Mouse (Mus musculus) erythroblast, adult 5-6 weeks (primary cell): ENCODE data around the gene G6pc3. TPM values are rescaled to one million over a fixed set of nuclear protein-coding genes. Genes with fewer than 3 reads are reported as not detected.

Source experiments
- ATAC-seq: replicated peaks from 2 replicates; pipeline ENCODE4 v1.8.0; 2016; ENCODE audit warnings: moderate number of reproducible peaks, mild to moderate bottlenecking, moderate TSS enrichment, inconsistent platforms; ENCODE audit not compliant: poor library complexity, low FRiP score, severe bottlenecking
- total RNA-seq, 2 experiments: library from RNA; stranded (forward) in 1 of 2; stranded (reverse) in 1 of 2; fragments of 150-400 nt in 1 of 2; fragments of 200-764, 138-1000 nt in 1 of 2; gene quantifications; 2 replicates each; pipeline versions ENCODE4 v1.2.3 to v1.2.4; 2015 to 2017; ENCODE audit warnings: low replicate concordance in 2 of 2

Gene G6pc3
- total RNA-seq, 2 experiments from 2014 or later = 9.8 to 16.3 TPM

DNA sequence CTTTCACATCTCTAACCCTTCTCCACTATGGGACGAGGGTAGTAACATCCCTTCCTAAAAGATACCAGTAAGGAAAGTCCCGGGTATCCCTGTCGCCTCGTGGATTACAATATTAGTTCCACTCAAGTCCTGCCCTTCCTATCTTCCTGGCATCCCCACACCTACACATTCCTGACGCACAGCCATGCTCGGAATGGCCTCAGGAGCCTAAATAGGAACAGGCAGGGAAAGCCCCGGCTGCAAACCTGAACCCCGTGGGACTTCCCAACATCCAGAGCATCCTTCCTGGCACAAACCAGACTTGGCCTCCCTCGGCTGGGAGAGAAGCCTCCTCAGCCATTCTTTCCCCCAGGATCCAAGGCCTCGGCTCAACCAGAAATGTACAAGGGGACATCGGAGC, 26.1 kb downstream of the G6pc3 start:
- ATAC-seq = no peak

DNA sequence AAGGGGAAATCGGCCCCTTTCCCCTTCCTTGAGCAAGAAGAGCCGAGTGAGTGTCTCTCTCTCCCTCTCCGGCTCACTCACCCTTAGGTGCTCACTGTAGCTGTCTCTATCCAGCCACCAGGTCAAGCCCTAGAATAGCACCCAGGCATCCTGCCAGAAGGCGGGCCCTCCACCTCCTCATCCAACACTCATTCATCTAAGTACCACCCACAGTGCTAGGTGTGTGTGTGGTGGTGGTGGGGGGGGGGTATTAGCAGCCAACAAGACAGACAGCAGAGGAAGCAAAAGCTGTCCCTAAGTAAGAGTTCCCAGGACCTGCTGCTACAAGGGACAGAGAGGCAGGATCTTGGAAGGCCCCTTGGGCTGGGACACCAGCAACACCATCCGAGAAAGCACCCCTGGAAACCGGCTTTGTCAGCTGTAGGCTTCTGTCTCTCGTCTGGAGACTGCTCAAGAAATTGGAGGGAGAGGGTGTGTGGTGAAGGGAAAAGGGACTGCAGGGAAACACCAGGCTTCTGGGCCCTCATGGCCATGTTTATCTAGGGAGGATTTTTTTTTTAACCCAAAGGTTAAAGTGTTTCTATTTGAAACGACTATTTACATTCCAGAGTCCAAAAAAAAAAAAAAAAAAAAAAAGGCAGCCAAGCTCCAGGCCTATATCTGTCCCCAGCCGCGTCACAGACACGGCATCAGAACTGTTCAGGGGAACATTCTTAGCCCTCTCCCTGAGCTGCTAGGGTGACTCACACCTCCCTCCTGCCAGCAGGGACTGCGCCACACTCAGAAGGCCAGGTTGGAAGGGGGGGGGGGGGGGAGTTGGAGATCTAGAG, 26.9 kb downstream of the G6pc3 start:
- ATAC-seq = no peak

DNA sequence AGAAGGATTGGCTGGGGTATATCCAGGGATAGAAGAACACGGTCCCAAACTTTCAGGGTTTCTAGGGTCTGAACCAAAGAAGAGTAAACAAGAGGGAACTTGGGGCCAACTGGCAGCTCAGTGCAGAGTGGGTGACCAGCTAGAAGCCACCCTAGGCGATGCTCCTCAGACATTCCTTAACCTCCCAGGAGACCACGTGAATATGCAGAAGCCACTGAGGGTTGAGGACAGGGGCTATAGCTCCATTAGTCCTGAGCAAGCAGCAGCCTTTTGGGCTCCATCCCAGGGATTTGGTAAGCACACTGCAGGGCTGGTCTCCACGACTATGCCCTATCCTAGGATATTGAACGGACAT, 27.4 kb downstream of the G6pc3 start:
- no peak for ATAC-seq

DNA sequence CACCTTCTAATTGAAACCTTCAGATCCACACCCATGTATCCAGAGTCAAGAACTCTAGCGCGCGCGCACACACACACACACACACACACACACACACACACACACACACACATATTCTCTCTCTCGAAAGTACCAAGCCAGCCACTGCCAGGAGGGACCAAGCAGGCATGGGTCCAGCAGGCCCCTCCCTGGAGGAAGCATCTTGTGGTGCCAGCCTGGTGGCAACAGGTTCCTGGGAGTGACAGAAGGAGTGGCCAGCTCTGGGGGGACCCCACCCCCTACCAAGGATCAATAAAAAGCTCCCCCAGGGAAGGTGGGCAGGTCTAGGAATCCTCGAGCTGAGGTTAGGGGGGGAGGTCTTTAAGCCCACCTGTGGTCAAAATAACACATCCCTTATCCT, 28.0 kb downstream of the G6pc3 start:
- ATAC-seq = no peak

DNA sequence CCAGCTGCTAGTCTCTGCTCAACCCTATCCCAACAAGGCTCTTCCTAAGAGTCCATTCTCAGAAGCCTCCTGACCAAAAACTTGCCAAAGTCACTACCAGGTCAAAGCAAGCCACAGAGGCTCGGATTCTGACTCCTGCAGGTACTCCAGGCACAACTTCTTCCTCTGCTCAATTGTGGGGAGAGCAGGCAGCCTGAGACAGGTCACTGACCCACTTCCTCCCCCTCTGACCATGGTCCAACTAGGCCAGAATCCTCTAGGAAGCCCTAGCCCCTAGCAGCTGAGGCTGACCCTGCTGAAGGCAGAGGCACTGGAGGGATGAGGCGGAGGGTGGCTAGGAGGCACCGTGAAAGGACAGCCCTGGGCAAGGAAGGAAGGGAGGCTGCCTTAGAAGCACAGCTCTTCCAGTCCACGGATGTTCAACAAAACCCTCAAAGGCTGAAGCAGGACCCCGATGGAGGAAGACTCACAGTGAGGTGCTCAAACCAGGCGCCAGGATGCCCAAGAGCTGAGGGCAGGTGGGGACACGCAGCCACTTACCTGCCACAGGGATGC, 28.5 kb downstream of the G6pc3 start:
- ATAC-seq = no peak

DNA sequence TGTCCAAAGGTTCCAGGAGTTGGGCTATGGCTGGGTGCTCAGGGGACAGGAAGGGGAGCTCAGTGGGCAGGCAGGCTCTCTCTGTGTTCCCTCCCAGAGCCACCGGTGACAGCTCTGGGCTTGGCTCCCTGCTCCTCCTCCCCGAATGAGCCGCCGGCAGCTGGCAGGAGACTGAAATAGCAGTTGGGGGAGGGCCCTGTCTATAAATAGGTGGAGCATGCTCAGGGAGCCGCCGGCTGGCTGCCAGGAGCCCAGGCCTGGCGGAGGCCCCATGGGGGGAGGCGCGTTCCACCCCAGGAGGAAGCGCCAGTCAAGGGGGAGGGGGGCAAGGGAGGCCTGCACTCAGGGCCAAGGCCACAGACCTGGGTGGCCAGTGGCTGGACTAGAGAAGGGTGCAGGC, 29.4 kb downstream of the G6pc3 start:
- ATAC-seq = peak; percentile 15; the same call in 1 of the 2 replicates

DNA sequence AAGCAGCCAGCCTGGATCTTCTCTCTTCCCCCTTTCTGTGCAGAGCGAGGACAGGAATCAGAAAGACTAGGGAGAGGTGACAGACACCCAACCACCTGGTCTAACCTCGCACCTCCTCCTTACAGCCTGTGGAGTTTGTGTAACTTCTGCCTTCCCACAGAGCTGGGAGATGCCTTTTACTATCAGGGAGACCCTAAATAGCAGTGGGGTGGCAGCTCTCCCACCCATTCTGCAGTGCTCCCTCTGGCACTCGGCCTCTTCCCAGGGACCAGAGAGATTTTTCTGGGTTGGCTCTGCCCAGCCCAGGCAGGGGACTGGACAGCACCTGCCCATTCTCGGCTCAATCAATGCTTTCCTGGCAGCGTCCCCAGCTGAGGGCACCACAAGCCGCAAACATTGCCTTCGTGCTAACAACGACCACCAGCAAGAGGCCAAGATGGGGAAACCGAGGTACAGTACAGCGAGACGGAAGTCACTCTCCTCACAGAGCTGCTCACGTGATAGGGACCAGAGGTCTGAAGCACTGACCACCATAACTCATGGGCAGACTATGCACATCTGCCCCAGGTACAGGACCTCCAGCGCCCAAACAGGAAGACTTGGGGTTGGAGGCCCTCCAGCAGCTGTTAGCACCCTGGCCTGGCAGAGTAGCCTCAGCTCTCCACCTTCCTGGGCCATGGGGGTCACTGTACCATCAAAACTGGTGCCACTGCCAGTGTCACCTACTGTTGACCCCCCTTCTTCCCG, 30.0 kb downstream of the G6pc3 start:
- no peak for ATAC-seq

DNA sequence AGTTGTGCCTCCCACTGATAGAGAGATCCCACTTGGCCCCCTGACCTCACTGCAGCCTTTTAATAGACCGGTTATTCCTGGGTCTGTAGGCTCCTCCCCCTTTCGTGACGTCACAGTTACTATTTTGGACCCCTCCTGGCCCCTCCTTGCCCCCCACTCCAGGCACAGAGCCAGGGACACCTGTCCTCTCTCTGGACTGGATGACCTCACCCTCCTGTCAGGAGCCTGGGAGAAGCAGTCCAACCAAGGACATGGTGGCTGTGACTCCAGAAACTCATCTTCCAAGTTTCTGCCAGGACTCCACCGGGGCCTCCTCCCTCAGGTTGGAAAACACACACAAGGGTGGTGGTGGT, 30.6 kb downstream of the G6pc3 start:
- no peak for ATAC-seq

DNA sequence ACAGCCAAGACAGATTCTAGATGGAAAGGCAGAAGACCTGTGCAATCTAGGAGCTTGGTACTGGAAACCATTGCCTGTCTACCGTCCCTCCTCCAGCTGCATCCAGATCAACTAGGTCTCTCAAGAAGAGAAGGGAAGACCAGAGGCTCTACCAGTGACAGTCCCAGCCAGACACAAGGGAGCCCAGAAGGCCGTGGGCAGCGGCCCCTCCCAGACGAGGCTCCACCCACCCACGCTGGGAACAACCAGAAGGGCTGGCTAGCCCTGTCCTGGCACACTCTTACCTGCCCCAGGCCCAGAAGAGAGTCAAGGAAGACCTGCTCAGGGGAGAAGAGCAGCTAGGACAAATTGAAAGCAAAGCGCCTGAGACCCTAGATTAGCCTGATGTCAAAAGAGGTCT, 31.0 kb downstream of the G6pc3 start:
- no peak; the same call in 1 of the 2 replicates for ATAC-seq

DNA sequence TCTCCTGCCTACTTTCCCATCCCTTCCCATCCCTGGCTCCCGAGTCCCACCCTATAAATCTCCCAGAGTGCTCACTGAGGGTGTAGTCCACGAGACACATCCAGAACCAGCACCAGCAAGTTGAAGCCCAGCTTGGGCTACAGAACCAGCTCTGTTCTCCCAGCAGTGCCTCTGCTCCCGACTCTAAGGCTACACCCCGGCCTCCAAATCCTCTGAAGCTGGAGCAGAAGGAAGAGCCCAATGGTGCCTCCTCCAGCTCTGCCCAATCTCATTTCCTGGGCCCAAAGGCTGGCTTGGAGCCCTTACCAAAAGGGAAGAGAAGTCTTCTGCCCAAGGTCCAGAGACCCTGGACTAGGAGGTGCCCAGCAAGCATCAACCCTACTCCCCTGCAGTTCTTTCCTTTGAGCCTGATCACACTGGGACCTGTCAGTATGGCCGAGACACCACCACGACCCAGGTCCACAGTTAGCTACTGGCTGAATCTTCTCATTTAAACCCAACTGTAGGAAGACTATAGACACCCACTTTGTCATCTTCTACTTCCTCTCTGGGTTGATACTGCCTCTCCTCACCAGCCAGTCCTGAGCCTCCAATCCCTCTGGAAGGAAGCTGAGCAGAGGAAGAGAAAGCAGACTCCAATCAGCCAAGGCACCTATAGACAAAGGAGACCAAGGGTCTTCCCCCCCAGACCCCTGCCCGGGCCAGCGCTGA, 32.0 kb downstream of the G6pc3 start:
- ATAC-seq = no peak

DNA sequence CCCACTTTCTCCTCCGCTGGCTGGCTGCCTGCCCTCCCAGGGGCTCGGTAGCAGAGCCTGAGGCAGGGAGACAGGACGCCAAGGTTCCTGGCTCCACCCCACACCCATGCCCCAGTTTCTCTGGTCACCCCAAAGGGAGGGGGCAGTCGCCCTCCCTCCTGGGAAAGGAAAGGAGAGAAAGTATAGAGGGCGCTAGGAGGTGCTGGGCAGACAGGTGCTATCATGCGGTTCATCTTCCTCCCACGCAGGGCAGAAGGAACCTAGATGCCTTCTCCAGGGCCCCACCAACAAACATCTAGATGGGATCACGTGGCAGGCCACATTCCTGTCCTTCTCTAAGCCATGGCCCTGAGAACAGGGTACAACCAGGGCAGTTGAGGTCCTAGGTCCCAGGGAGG, 32.5 kb downstream of the G6pc3 start:
- ATAC-seq = no peak

DNA sequence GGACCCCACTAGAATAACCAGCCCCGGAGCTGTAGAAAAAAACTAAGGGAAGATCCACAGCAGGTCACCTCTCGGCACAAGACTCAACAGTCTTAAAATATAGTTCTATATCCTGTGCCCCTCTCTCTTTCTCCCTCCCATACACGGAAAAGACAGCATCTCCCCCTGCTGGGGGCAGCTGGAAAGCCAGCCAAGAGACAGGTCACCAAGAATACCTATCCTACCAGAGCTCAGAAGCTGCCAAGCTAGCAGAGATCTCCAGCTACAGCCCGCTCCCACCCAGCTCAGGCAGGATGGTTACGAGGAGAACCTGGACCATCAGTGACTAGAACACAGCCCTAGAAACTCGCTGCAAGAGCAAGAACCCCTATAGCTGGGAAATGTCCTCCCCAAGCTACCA, 33.7 kb downstream of the G6pc3 start:
- ATAC-seq = no peak

DNA sequence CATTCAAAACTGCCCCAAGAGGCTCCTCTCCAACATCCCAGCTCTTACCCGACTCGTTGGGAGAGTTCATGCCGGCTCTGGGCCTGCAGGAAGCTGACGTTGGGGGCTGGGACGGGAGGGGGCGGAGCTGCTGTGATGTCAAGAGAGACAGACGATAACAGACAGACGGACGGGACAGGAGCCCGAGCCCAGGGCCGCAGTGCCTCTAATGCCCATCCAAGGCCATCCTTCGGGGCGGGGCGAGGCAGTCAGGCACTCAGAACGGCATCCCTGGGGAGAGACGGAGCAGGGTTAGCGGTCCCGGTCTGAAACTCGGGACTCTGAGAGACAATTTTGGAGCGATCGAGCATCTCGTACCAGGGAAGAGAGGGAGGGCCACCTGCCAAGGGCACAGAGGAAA, 35.3 kb downstream of the G6pc3 start:
- no peak for ATAC-seq

DNA sequence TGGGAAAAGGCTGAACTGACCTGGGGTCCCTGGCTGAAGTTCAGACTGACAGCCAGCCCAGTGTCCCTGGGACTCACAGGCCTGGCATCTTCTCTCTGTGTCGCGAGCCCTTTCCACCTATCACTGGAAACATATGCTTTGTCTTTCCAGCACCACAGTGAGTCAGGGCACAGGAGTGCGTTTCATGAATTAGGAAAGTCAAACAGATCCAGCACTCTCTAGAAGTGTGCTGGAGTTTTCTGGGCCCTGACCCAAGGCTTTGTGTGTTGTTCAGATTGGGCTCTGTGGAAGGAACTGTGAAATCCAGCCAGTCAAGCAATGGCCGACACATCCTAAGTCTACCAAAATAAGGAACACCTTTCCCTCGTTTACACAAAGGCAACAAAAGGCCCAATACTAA, 35.8 kb downstream of the G6pc3 start:
- no peak for ATAC-seq

DNA sequence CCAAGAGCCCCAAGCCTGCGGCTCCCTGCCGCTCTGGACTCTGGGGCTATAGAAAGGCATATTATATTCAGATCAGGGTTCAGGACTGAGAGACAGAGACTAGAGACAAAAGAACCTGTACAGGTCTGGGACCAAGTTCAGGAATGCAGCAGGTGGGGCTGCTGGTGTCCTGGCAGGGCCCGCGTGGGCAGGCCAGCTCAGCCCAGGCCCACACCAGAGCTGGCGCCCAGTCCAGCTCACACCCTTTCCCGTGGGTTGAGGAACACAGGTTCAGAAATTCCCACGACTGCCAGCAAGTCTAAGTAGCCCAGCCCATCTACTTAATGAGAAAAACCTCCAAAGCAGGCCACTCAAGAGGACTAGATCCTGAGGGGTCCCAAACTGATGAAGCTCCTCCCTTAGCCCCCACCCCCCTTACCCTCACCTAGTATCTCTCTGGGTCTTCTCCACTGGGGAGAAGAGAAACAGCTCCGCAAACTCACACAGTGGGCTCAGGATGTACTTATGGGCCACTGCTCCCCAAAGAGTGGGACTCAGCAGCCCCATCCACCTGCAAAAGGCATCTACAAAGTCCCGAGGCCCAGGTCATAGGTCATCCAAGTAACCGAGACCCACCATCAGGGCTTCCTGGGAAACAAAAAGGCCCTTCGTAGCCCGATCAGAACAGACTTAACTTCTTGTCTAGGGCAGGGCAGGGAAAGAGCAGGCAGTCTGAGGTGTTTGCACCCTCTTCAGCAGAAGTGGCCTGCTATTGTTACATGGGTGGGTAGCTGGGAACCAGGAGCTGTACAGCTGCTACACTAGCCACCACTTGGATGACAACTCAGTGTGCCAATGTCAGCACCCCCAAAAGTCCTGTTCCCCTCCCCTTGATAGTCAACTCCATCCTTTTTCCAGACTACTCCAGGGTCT, 36.9 kb downstream of the G6pc3 start:
- no peak for ATAC-seq

DNA sequence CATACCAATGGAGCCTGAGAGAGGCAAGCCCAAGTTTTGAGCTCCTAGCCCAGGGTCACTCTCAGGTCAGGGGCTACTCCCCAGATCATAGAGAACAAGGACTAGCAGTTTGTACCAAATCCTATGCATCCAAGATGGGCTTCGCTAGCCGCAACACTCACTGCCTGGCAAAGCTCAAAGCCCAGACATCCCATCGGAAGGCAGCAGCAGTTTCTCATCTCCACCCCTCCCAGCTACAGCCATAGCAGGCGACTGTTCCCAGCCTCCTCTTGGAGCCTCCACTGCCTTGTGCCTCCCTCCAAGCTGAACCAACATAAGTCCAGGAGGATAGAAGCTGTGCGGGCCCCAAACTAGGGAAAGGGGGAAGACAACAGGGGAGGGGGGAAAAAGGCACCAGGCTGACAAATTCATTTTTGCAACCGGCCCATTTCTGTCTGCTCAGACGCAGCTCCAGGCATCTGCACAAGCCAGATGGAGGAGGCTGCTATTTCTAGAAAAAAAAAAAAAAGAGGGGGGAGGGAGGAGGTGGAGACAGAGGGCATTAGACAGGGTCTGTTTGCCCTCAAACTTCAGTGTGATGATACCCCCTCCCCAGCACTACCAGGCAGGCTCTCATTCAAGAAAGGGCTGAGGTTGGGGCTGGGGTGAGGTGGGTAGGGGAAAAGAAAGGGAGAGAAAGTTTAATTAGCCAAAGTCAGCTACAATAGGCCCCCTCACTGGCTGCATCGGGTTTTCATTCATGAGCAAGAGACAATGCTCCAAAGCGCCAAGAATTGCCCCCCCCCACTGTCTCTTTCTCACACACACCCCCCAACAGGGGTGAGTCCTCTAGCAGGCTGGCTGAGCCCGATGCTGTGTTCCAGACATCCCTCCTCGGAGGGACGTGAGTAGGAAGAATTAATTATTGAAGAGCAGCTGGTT, 38.1 kb downstream of the G6pc3 start:
- no peak for ATAC-seq

DNA sequence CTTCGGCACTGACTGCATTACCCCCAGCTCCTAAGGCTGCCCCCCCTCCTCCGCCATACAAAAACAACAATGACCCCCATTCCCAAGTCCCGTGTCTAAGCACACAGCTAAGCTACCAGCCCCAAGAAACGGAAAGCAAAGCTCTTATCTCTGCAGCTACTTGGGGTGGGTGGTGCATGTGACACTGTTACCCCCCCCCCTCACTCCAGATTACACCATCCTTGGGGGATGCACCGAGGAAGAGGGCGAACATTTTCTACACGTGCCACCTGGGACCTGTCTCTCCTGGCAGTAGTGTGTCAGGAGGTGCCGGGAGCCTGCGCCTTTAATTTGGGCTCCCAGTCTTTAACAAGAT, 38.7 kb downstream of the G6pc3 start:
- no peak for ATAC-seq

DNA sequence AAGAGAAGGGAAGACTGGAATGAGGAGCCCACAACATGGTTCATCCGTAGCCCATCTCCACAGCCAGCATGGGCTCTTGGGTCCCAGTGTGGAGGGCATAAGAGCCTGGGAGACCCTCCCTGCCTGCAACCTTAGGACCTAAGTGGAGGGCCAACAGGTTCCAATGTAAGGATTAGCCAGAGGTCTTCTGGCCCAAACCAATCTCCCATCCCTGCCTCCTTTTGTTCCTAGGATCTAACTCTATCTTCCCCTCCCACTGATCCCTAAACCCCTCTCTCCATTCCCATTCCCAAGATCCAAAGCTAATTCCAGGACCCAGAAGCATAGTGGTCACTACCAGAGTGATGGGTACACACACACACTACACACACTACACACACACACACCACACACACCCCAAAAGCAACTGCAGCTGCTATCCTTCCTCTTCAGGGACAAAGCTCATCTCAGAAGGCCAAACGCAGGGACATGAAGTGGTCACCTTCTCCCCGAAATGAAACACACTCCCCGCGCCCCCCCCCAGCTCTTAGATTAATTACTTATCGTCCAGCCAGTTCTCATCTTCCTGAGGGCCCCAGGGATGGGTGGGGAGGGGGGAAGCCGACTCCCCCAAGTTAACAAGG, 39.3 kb downstream of the G6pc3 start:
- no peak for ATAC-seq
